Mouse (Mus musculus): ENCODE results near the gene Bloc1s5. TPM values are rescaled to one million over a fixed set of nuclear protein-coding genes. Genes with fewer than 3 reads are reported as not detected.

The Bloc1s5 gene
- polyA plus RNA-seq, 1 experiment from 2014 or later: 26.0 TPM

GRCm38 (mm10) chr13:38545460-38545859, 89.4 kb downstream of the Bloc1s5 start:
- H3K27me3 ChIP-seq (ENCODE audit: control insufficient read depth, insufficient read depth, low read length): no peaks in the 10 kb centered on the region
- no peak overlapping the region for H3K4me2 ChIP-seq (ENCODE audit: low read depth, severe bottlenecking)
- no peak overlapping the region for H3K4me3 ChIP-seq (ENCODE audit: low read depth, low read length)
- no peaks in the 10 kb centered on the region for H3K4me1 ChIP-seq (ENCODE audit: control insufficient read depth, insufficient read depth, low read length)
- no peaks in the 10 kb centered on the region for H3K9me3 ChIP-seq (ENCODE audit: control insufficient read depth, low read length)
- DNase-seq (ENCODE audit: low spot score): no peak
- no peak for ATAC-seq (ENCODE audit: insufficient number of reproducible peaks, low FRiP score, low TSS enrichment, low read depth)
- WGBS: 68% methylated on average over 3 of the region's 3 CpGs
- no peak overlapping the region for H3K9ac ChIP-seq (ENCODE audit: low read length)
- no peaks in the 10 kb centered on the region for H3K36me3 ChIP-seq (ENCODE audit: control insufficient read depth, insufficient read depth, low read length)
- H3K27ac ChIP-seq (replicated peaks; ENCODE audit: low read depth, low read length): no peak overlapping the region

DNA sequence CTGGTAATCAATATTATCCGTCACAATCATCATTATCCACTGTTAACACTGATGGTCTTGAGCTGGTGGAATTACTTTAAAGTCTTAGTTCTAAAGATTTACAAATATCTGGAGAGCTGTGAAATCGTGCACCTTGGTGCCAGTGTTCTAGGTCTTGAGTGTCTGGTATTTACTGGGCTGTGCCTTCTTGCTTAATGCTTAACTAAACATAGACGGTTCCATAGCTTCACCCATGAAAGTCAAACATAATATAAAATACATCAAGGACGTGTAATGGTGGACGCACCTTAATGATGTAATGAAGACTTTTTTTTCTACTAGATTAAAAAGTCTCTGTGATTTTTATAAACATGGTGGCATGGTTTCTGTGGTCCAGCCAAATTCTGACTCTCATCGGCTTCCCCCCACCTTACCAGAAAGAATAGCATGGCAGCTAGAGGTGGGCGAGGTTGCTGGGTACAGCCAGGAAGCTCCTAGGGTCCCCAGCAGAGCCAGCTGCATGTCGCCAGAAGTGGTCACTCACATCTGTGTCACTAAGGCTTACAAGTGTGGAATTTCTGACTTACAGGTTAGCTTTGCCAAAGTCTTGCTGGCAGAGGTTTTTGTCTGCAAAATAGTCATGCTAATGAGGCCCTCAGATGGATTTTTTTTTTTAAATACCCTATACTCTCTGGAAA, 90.0 kb downstream of the Bloc1s5 start:
- WGBS: 82% methylated on average over 8 of the region's 8 CpGs

DNA sequence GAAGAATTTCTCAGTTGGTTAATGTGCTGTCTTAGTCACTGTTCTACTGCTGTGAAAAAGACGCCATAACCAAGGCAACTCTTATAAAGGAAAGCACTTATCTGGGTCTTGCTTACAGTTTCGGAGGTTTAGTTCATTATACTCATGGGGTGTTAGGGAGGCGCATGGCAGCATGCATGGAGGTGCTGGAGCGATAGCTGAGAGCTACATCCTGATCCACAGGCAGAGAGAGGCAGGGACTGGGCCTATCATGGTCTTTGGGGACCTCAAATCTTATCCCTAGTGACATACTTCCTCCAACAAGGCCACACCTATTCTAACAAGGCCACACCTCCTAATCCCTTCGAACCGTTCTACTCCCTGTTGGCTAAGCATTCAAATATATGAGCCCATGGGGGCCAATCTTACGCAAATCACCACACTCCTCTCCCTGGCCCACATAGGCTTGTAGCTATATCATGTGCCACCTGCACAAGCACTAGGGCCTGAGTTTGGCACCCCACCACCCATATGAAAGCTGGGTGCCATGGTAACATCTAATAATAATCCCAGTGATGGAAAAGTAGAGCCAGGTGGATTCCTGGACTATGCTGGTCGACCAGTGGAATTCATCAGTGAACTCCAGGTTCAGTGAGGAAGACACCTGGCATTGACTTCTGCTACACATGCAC, 91.3 kb downstream of the Bloc1s5 start:
- H3K27me3 ChIP-seq (ENCODE audit: control insufficient read depth, insufficient read depth, low read length): no peaks in the 10 kb centered on the region
- no peak overlapping the region for H3K9ac ChIP-seq (ENCODE audit: low read length)
- H3K4me1 ChIP-seq (ENCODE audit: control insufficient read depth, insufficient read depth, low read length): no peaks in the 10 kb centered on the region
- H3K4me3 ChIP-seq (ENCODE audit: low read depth, low read length): no peak overlapping the region
- 87% methylated on average over 8 of the region's 8 CpGs for WGBS
- DNase-seq (ENCODE audit: low spot score): no peak
- H3K27ac ChIP-seq (replicated peaks; ENCODE audit: low read depth, low read length): no peak overlapping the region
- no peak overlapping the region for H3K4me2 ChIP-seq (ENCODE audit: low read depth, severe bottlenecking)
- no peaks in the 10 kb centered on the region for H3K36me3 ChIP-seq (ENCODE audit: control insufficient read depth, insufficient read depth, low read length)
- no peaks in the 10 kb centered on the region for H3K9me3 ChIP-seq (ENCODE audit: control insufficient read depth, low read length)
- ATAC-seq (ENCODE audit: insufficient number of reproducible peaks, low FRiP score, low TSS enrichment, low read depth): no peak

More for the DNA sequence above, 90.0 kb downstream of the Bloc1s5 start:
- Histone ChIP-seq H3K4me2 (ENCODE audit: low read depth, severe bottlenecking) (no peak overlapping the region), H3K27ac (replicated peaks; ENCODE audit: low read depth, low read length) (no peak overlapping the region), H3K36me3 (ENCODE audit: control insufficient read depth, insufficient read depth, low read length) (no peaks in the 10 kb centered on the region), H3K27me3 (ENCODE audit: control insufficient read depth, insufficient read depth, low read length) (no peaks in the 10 kb centered on the region), H3K9me3 (ENCODE audit: control insufficient read depth, low read length) (no peaks in the 10 kb centered on the region), H3K4me1 (ENCODE audit: control insufficient read depth, insufficient read depth, low read length) (no peaks in the 10 kb centered on the region), H3K4me3 (ENCODE audit: low read depth, low read length) (no peak overlapping the region), H3K9ac (ENCODE audit: low read length) (no peak overlapping the region)
- DNase-seq (ENCODE audit: low spot score) (no peak), ATAC-seq (ENCODE audit: insufficient number of reproducible peaks, low FRiP score, low TSS enrichment, low read depth) (no peak)

Other genes with a start within 250 kb of the Bloc1s5 start
- gene Txndc5, start 106.3 kb downstream of the Bloc1s5 start, polyA plus RNA-seq (2014; fragmentation: Nextera tagmentation; extraction: Ambion mirVana): 183 TPM in 2 replicates
- 48.4 and 49.6 TPM in 2 replicates for gene Eef1e1, start 23.9 kb upstream of the Bloc1s5 start, polyA plus RNA-seq (2014; fragmentation: Nextera tagmentation; extraction: Ambion mirVana)

All from limb, embryonic 11.5 days (tissue).